8 mouse cellular contexts compared by ENCODE assay signal in the genomic region with DNA sequence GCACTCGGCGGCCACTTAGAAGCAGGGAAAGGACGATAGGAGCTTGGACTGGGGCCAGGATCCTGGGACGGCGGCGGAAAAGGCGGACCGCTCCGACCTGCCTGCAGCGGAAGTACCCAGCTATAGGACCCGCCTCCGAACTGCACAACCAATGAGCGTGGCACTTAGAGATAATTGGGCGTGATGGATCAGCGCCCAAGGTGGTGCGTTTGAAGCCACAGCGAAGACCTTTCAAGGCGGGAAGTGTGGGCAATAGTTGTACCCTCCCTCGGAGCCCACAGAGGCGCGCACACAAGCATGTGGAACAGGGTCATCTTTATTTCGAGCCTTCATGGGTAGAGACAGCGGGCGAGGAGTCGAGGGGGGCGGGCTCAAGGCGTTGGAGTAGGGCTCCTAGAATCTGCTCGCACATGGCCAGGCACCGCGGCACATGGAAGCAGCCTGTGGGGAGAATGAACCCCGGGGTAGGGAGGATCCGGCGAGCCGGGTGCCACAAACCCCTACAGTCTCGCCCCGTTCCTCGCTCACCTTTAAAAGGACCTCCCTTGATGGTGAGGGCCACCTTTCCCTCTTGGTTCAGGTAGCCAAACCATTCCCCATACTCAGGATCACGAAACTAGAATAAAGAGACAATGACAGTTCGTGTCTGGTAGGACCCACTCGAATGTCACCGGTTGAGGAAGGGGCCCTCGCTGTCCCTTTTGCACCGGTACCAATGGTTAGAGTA. TPM values are rescaled to one million over a fixed set of nuclear protein-coding genes. Genes with fewer than 3 reads are reported as not detected.
DNase-seq lines count a peak whose midpoint lies in the region; ATAC-seq and TF ChIP-seq lines count a peak whose summit lies in the region.

A gene (minus strand): TSS at position 48 of the 727 bp plus-strand sequence.
A gene (minus strand): TSS at position 122 of the 727 bp plus-strand sequence.

- H3K4me1 ChIP-seq in bone marrow, adult 2 months (ENCODE audit: control insufficient read depth, insufficient read depth, low read length): no peaks in the 10 kb centered on the region; the same call in 1 of the 2 replicates
- no peaks in the 10 kb centered on the region for H3K4me1 ChIP-seq in embryonic facial prominence, embryonic 15.5 days
- no peaks in the 10 kb centered on the region for H3K4me1 ChIP-seq in kidney, embryonic 14.5 days (ENCODE audit: control insufficient read depth, insufficient read depth, low read length)
- H3K4me1 ChIP-seq in limb, embryonic 15.5 days: no peaks in the 10 kb centered on the region

- H3K4me2 ChIP-seq in embryonic facial prominence, embryonic 15.5 days (replicated peaks): peak within 1 kb of the TSS; percentile 68
- H3K4me2 ChIP-seq in kidney, embryonic 14.5 days (replicated peaks; ENCODE audit: low read depth, low read length): peak within 1 kb of the TSS; percentile 52
- peak within 1 kb of the TSS; percentile 56 for H3K4me2 ChIP-seq in limb, embryonic 15.5 days

- no peaks in the 10 kb centered on the region for H3K9me3 ChIP-seq in embryonic facial prominence, embryonic 15.5 days (replicated peaks)
- no peaks in the 10 kb centered on the region for H3K9me3 ChIP-seq in kidney, embryonic 14.5 days (ENCODE audit: control insufficient read depth, low read length)
- H3K9me3 ChIP-seq in limb, embryonic 15.5 days: no peaks in the 10 kb centered on the region

- TF ChIP-seq CTCF in bone marrow, adult 2 months (IDR thresholded peaks at IDR 0.05; ENCODE audit: control insufficient read depth, insufficient read depth, low read length): no peak

- peak; percentile 89 for DNase-seq in A20 (ENCODE audit: low read depth, low spot score)
- DNase-seq in heart, adult 9 months (ENCODE audit: low spot score in 2 of 2): peak; percentile 86 to 89
- peak; percentile 48 to 58 for DNase-seq in monocyte, adult 2 months (ENCODE audit: low read depth in 1 of 2, low spot score in 2 of 2)
- DNase-seq in splenic B cell, adult 2 months (ENCODE audit: low read depth, low spot score): peak; percentile 82

- ATAC-seq in embryonic facial prominence, embryonic 15.5 days (ENCODE audit: insufficient number of reproducible peaks, low FRiP score, low TSS enrichment, low read depth): peak; percentile 95
- ATAC-seq in kidney, embryonic 14.5 days (ENCODE audit: low FRiP score, low TSS enrichment): peak; percentile 99
- peak; percentile 92 for ATAC-seq in limb, embryonic 15.5 days (ENCODE audit: insufficient number of reproducible peaks, low FRiP score, low TSS enrichment, low read depth)

- peak within 1 kb of the TSS; percentile 68 for H3K27ac ChIP-seq in bone marrow, adult 2 months (ENCODE audit: control insufficient read depth, insufficient read depth, low read depth, low read length, poor library complexity)
- H3K27ac ChIP-seq in embryonic facial prominence, embryonic 15.5 days (replicated peaks): peak within 1 kb of the TSS; percentile 75
- H3K27ac ChIP-seq in kidney, embryonic 14.5 days (ENCODE audit: low read depth, low read length): peak within 1 kb of the TSS; percentile 80
- peak within 1 kb of the TSS; percentile 81 for H3K27ac ChIP-seq in limb, embryonic 15.5 days

- peak within 1 kb of the TSS; percentile 73 for H3K4me3 ChIP-seq in bone marrow, adult 2 months (replicated peaks; ENCODE audit: control insufficient read depth, low read depth, low read length)
- H3K4me3 ChIP-seq in embryonic facial prominence, embryonic 15.5 days (replicated peaks): peak within 1 kb of the TSS; percentile 58
- peak within 1 kb of the TSS; percentile 60 for H3K4me3 ChIP-seq in kidney, embryonic 14.5 days (ENCODE audit: low read length)
- H3K4me3 ChIP-seq in limb, embryonic 15.5 days: peak within 1 kb of the TSS; percentile 57

- TF ChIP-seq POLR2A in bone marrow, adult 2 months (IDR thresholded peaks at IDR 0.05; ENCODE audit: borderline replicate concordance, control insufficient read depth, low read depth, low read length): no peak

- no peaks in the 10 kb centered on the region for H3K27me3 ChIP-seq in embryonic facial prominence, embryonic 15.5 days
- no peaks in the 10 kb centered on the region for H3K27me3 ChIP-seq in kidney, embryonic 14.5 days (ENCODE audit: control insufficient read depth, insufficient read depth, low read length)
- H3K27me3 ChIP-seq in limb, embryonic 15.5 days: 0 out of 2 replicates have a peak, but pooled peaks cover 2% of the 10 kb centered on the region
- no peaks in the 10 kb centered on the region for H3K27me3 ChIP-seq in splenic B cell, adult 2 months (ENCODE audit: control insufficient read depth, insufficient read depth, low read length, poor library complexity, severe bottlenecking)

- peaks cover 8% of the 10 kb centered on the region; the same call in 1 of the 2 replicates for H3K36me3 ChIP-seq in embryonic facial prominence, embryonic 15.5 days
- H3K36me3 ChIP-seq in kidney, embryonic 14.5 days (ENCODE audit: control insufficient read depth, insufficient read depth, low read length): peaks cover 16% of the 10 kb centered on the region
- H3K36me3 ChIP-seq in limb, embryonic 15.5 days: peaks cover 21% of the 10 kb centered on the region; the same call in 1 of the 2 replicates
- peaks cover 2% of the 10 kb centered on the region; the same call in 1 of the 2 replicates for H3K36me3 ChIP-seq in splenic B cell, adult 2 months (ENCODE audit: control insufficient read depth, insufficient read depth, low read length, poor library complexity, severe bottlenecking)

- H3K9ac ChIP-seq in embryonic facial prominence, embryonic 15.5 days: peak within 1 kb of the TSS; percentile 51
- peak within 1 kb of the TSS; percentile 68 for H3K9ac ChIP-seq in kidney, embryonic 14.5 days (ENCODE audit: low read depth, low read length)
- H3K9ac ChIP-seq in limb, embryonic 15.5 days: peak within 1 kb of the TSS; percentile 47

- WGBS in bone marrow, adult 2 months: 15% methylated on average over 43 of the region's 43 CpGs
- WGBS in embryonic facial prominence, embryonic 15.5 days: 19% methylated on average over 43 of the region's 43 CpGs
- whole genome bisulfite sequencing in kidney, embryonic 14.5 days: 31% methylated on average over 43 of the region's 43 CpGs
- 18% methylated on average over 43 of the region's 43 CpGs for WGBS in limb, embryonic 15.5 days

RNA-seq across cellular contexts. Expression of the first gene that starts in this region (rescaled TPM):
- 53.5 and 163 TPM in 2 replicates for polyA plus RNA-seq in bone marrow, adult 2 months (2011; ENCODE audit: insufficient read depth, insufficient read length, low replicate concordance, missing spikeins)
- 4.1 and 5.1 TPM in 2 replicates for polyA plus RNA-seq in embryonic facial prominence, embryonic 15.5 days (2015; fragmentation: Nextera tagmentation; extraction: Ambion mirVana)
- 1.7 and 4.2 TPM in 2 replicates for polyA plus RNA-seq in kidney, embryonic 14.5 days (2014; fragmentation: Nextera tagmentation; extraction: Ambion mirVana)
- 3.3 and 3.6 TPM in 2 replicates for polyA plus RNA-seq in limb, embryonic 15.5 days (2015; fragmentation: Nextera tagmentation; extraction: Ambion mirVana)

RNA-seq across cellular contexts. Expression of the second gene that starts in this region (rescaled TPM):
- 60.9 and 77.0 TPM in 2 replicates for polyA plus RNA-seq in bone marrow, adult 2 months (2011; ENCODE audit: insufficient read depth, insufficient read length, low replicate concordance, missing spikeins)
- 115 and 120 TPM in 2 replicates for polyA plus RNA-seq in embryonic facial prominence, embryonic 15.5 days (2015; fragmentation: Nextera tagmentation; extraction: Ambion mirVana)
- polyA plus RNA-seq in kidney, embryonic 14.5 days (2014; fragmentation: Nextera tagmentation; extraction: Ambion mirVana): 140 and 168 TPM in 2 replicates
- 111 and 114 TPM in 2 replicates for polyA plus RNA-seq in limb, embryonic 15.5 days (2015; fragmentation: Nextera tagmentation; extraction: Ambion mirVana)

Comparison
In these comparisons a context has a peak if more than half of its experiments do, and no peak if none do; other contexts are left out.
1. Peak in every context shown above with its lines: DNase-seq, ATAC-seq, H3K4me3 ChIP-seq and H3K27ac ChIP-seq.